Mouse (Mus musculus) heart, postnatal 0 days (tissue): Measurements from ENCODE around the gene Churc1.

Experiments used
- CTCF ChIP-seq: IDR thresholded peaks from 2 replicates; pipeline ENCODE4 v1.5.1; 2016; ENCODE audit warnings: antibody characterized with exemption, control low read depth, low read depth
- EP300 ChIP-seq: IDR thresholded peaks from 2 replicates; pipeline ENCODE4 v1.6.1; 2016; ENCODE audit warnings: antibody characterized with exemption, low read depth

DNA sequence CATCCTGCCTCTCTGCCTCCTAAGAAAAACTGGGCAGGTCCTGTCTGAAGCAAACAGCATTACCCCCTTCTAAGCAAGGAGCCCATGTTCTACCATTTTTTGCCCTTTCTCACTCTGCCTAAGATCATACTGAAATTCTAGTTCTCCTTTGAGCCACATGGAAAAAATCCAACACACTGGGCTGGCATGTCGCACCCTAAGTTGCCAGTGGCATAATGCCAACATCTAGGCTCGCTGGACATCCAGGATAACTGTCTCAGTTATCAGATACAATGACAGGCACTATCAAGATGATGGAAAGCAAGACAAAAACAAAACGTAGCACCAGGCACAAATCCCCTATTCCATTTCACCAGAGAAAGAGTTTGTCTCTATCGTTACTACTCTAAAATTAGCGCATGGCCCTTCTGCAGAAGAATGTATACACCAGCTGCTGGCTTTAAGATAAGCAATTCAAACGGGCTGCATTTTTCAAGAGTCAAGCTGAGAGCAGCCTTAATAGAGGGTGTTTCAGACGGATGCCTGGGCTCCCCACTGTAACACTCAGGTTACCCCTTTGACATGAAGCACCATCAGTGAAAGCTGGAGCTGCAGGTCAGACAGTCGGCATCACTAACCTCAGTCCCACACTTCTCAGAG is 25.2 kb downstream of the Churc1 start:
- TF ChIP-seq CTCF (no peak), EP300 (no peak)
